Mouse (Mus musculus) forebrain, embryonic 16.5 days (tissue): ENCODE measurements around the gene Ewsr1. TPM values are rescaled to one million over a fixed set of nuclear protein-coding genes. Genes with fewer than 3 reads are reported as not detected.

Experiments used
- ATAC-seq: fragments of 200-750 bp; cut with Nextera tagmentation; 2 replicates; pipeline ENCODE4 v1.8.0; 2017; ENCODE audit warnings: mild to moderate bottlenecking, moderate library complexity
- H3K27ac ChIP-seq: fragments of 300-500 bp; sonication (generic); 2 replicates; pipeline ENCODE4 v1.5.1; 2014; ENCODE audit warnings: low read length, control low read depth
- H3K27me3 ChIP-seq: fragments of 300-500 bp; sonication (generic); replicated peaks from 2 replicates; pipeline ENCODE4 v1.6.1; 2014; ENCODE audit warnings: low read length; ENCODE audit not compliant: control insufficient read depth, insufficient read depth
- H3K36me3 ChIP-seq: fragments of 300-500 bp; sonication (generic); 2 replicates; pipeline ENCODE4 v1.6.1; 2014; ENCODE audit not compliant: control insufficient read depth, insufficient read depth
- H3K4me1 ChIP-seq: fragments of 300-500 bp; sonication (generic); replicated peaks from 2 replicates; pipeline ENCODE4 v1.6.1; 2014; ENCODE audit warnings: low read length; ENCODE audit not compliant: control insufficient read depth, insufficient read depth
- H3K4me2 ChIP-seq: fragments of 300-500 bp; sonication (generic); 2 replicates; pipeline ENCODE4 v1.6.1; 2014; ENCODE audit warnings: mild to moderate bottlenecking, low read length, control low read depth
- H3K4me3 ChIP-seq: fragments of 300-500 bp; sonication (generic); replicated peaks from 2 replicates; pipeline ENCODE4 v1.5.1; 2014; ENCODE audit warnings: mild to moderate bottlenecking, low read length, control low read depth
- H3K9ac ChIP-seq: fragments of 300-500 bp; sonication (generic); replicated peaks from 2 replicates; pipeline ENCODE4 v1.6.1; 2014; ENCODE audit warnings: low read depth, low read length, control low read depth
- H3K9me3 ChIP-seq: fragments of 300-500 bp; sonication (generic); 2 replicates; pipeline ENCODE4 v1.6.1; 2016; ENCODE audit warnings: low read length; ENCODE audit not compliant: control insufficient read depth
- WGBS: fragments of 180-500 bp; shearing (Covaris S2); extraction: QIAGEN DNeasy Blood & Tissue Kit; methylation state at CpG from one replicate; pipeline ENCODE4 v1.1.7; 2014; 5-methylcytosine and 5-hydroxymethylcytosine counted together
- polyA plus RNA-seq: library from polyadenylated mRNA; unstranded; fragments of >200 nt; fragmentation: Nextera tagmentation; extraction: Ambion mirVana; gene quantifications from 2 replicates; pipeline ENCODE4 v1.2.1, GENCODE M21; 2015

The Ewsr1 gene
- polyA plus RNA-seq, 1 experiment from 2014 or later = 814 TPM

- Histone ChIP-seq H3K9ac (no peak overlapping the region), H3K4me2 (no peak overlapping the region), H3K4me1 (peaks cover 17% of the 10 kb centered on the region), H3K4me3 (no peak overlapping the region), H3K27me3 (no peaks in the 10 kb centered on the region), H3K9me3 (no peaks in the 10 kb centered on the region), H3K27ac (no peak overlapping the region), H3K36me3 (no peaks in the 10 kb centered on the region)
- 55% methylated on average over 4 of the region's 4 CpGs for WGBS
- no peak for ATAC-seq
Measured at GRCm38 (mm10) chr11:5130111-5130665, 31.1 kb upstream of the Ewsr1 start.

GRCm38 (mm10) chr11:5129035-5129480 is 30.0 kb upstream of the Ewsr1 start:
- H3K4me1 ChIP-seq = peaks cover 17% of the 10 kb centered on the region
- WGBS = under 1% methylated on average over 5 of the region's 5 CpGs
- no peak overlapping the region for H3K9ac ChIP-seq
- H3K36me3 ChIP-seq = no peaks in the 10 kb centered on the region
- H3K9me3 ChIP-seq = no peaks in the 10 kb centered on the region
- no peak overlapping the region for H3K4me2 ChIP-seq
- no peak overlapping the region for H3K4me3 ChIP-seq
- no peaks in the 10 kb centered on the region for H3K27me3 ChIP-seq
- H3K27ac ChIP-seq = 0 out of 2 replicates have a peak overlapping the region, but pooled peaks have one; percentile 3
- peak; percentile 67 for ATAC-seq

GRCm38 (mm10) chr11:5125713-5126112 is 26.6 kb upstream of the Ewsr1 start:
- no peaks in the 10 kb centered on the region for H3K27me3 ChIP-seq
- no peaks in the 10 kb centered on the region for H3K9me3 ChIP-seq
- no peak overlapping the region for H3K9ac ChIP-seq
- no peak overlapping the region for H3K4me2 ChIP-seq
- no peaks in the 10 kb centered on the region for H3K36me3 ChIP-seq
- WGBS = 49% methylated on average over 4 of the region's 4 CpGs
- peaks cover 17% of the 10 kb centered on the region for H3K4me1 ChIP-seq
- ATAC-seq = no peak
- H3K4me3 ChIP-seq = no peak overlapping the region
- no peak overlapping the region for H3K27ac ChIP-seq

GRCm38 (mm10) chr11:5114931-5115581 is 16.0 kb upstream of the Ewsr1 start:
- no peaks in the 10 kb centered on the region for H3K36me3 ChIP-seq
- ATAC-seq = no peak; the same call in 1 of the 2 replicates
- H3K4me3 ChIP-seq = no peak overlapping the region
- no peak overlapping the region for H3K9ac ChIP-seq
- no peaks in the 10 kb centered on the region for H3K4me1 ChIP-seq
- no peak overlapping the region for H3K4me2 ChIP-seq
- H3K27me3 ChIP-seq = no peaks in the 10 kb centered on the region
- no peaks in the 10 kb centered on the region for H3K9me3 ChIP-seq
- 27% methylated on average over 13 of the region's 13 CpGs for WGBS
- no peak overlapping the region for H3K27ac ChIP-seq

- H3K4me2 ChIP-seq = no peak overlapping the region
- 82% methylated on average over 7 of the region's 7 CpGs for WGBS
- no peak for ATAC-seq
- H3K4me3 ChIP-seq = no peak overlapping the region
- H3K27me3 ChIP-seq = no peaks in the 10 kb centered on the region
- H3K36me3 ChIP-seq = no peaks in the 10 kb centered on the region
- H3K4me1 ChIP-seq = no peaks in the 10 kb centered on the region
- no peak overlapping the region for H3K9ac ChIP-seq
- no peak overlapping the region for H3K27ac ChIP-seq
- no peaks in the 10 kb centered on the region for H3K9me3 ChIP-seq
Measured at GRCm38 (mm10) chr11:5113645-5114044, 14.6 kb upstream of the Ewsr1 start.

- Histone ChIP-seq H3K9ac (no peak overlapping the region), H3K36me3 (no peaks in the 10 kb centered on the region), H3K27ac (no peak overlapping the region), H3K9me3 (no peaks in the 10 kb centered on the region), H3K4me3 (no peak overlapping the region), H3K27me3 (no peaks in the 10 kb centered on the region), H3K4me1 (no peaks in the 10 kb centered on the region), H3K4me2 (no peak overlapping the region)
- no peak for ATAC-seq
- 69% methylated on average over 8 of the region's 8 CpGs for WGBS
Measured at GRCm38 (mm10) chr11:5109441-5109840, 10.4 kb upstream of the Ewsr1 start.

- H3K9ac ChIP-seq = no peak overlapping the region
Measured at GRCm38 (mm10) chr11:5103986-5104509, 5.0 kb upstream of the Ewsr1 start.

GRCm38 (mm10) chr11:5102384-5102783 is 3.3 kb upstream of the Ewsr1 start:
- no peak overlapping the region for H3K4me3 ChIP-seq
- no peak overlapping the region for H3K27ac ChIP-seq
- H3K4me1 ChIP-seq = peaks cover 14% of the 10 kb centered on the region
- H3K36me3 ChIP-seq = no peaks in the 10 kb centered on the region
- no peak overlapping the region for H3K4me2 ChIP-seq
- H3K9me3 ChIP-seq = no peaks in the 10 kb centered on the region
- no peaks in the 10 kb centered on the region for H3K27me3 ChIP-seq
- 91% methylated on average over 7 of the region's 7 CpGs for WGBS
- ATAC-seq = no peak
- H3K9ac ChIP-seq = no peak overlapping the region

More at GRCm38 (mm10) chr11:5103986-5104509, 5.0 kb upstream of the Ewsr1 start:
- no peaks in the 10 kb centered on the region for H3K36me3 ChIP-seq
- no peak overlapping the region for H3K4me2 ChIP-seq
- no peaks in the 10 kb centered on the region for H3K27me3 ChIP-seq
- H3K4me1 ChIP-seq = peaks cover 10% of the 10 kb centered on the region
- 96% methylated on average over 4 of the region's 4 CpGs for WGBS
- no peak overlapping the region for H3K27ac ChIP-seq
- ATAC-seq = no peak
- no peaks in the 10 kb centered on the region for H3K9me3 ChIP-seq
- no peak overlapping the region for H3K4me3 ChIP-seq

- Histone ChIP-seq H3K4me3 (no peak overlapping the region), H3K9ac (no peak overlapping the region), H3K4me2 (no peak overlapping the region), H3K36me3 (no peaks in the 10 kb centered on the region), H3K9me3 (no peaks in the 10 kb centered on the region), H3K27ac (no peak overlapping the region), H3K27me3 (no peaks in the 10 kb centered on the region), H3K4me1 (peaks cover 21% of the 10 kb centered on the region)
- 90% methylated on average over 6 of the region's 6 CpGs for WGBS
- ATAC-seq = no peak
Measured at GRCm38 (mm10) chr11:5101641-5102040, 2.6 kb upstream of the Ewsr1 start.
